Mouse (Mus musculus) cerebellum, adult (tissue): ENCODE measurements around the gene Reck.

Experiments
- ATAC-seq: cut with Nextera tagmentation; 2 replicates; pipeline ENCODE4 v1.9.2; 2017; ENCODE audit warnings: mild to moderate bottlenecking, moderate library complexity, mixed read lengths; ENCODE audit not compliant: insufficient number of reproducible peaks, low FRiP score, low TSS enrichment

Gene Reck

GRCm38 (mm10) chr4:43899197-43899596 lies 23.9 kb downstream of the Reck start:
- no peak for ATAC-seq

- ATAC-seq, result no peak
These were observed 28.4 kb downstream of the Reck start for GRCm38 (mm10) chr4:43903690-43904089.

- ATAC-seq, result no peak
These were observed 31.1 kb downstream of the Reck start for GRCm38 (mm10) chr4:43906443-43906842.

- ATAC-seq, result no peak
These were observed 42.9 kb downstream of the Reck start for GRCm38 (mm10) chr4:43918221-43918620.

GRCm38 (mm10) chr4:43920602-43921001 lies 45.3 kb downstream of the Reck start:
- ATAC-seq, result no peak

GRCm38 (mm10) chr4:43925125-43925524 lies 49.8 kb downstream of the Reck start:
- no peak for ATAC-seq

- ATAC-seq, result peak; percentile 61
These were observed 50.4 kb downstream of the Reck start for GRCm38 (mm10) chr4:43925779-43926178.

- no peak for ATAC-seq
These were observed 52.5 kb downstream of the Reck start for GRCm38 (mm10) chr4:43927826-43928225.

GRCm38 (mm10) chr4:43931877-43932276 lies 56.5 kb downstream of the Reck start:
- no peak for ATAC-seq

GRCm38 (mm10) chr4:43936186-43936585 lies 60.9 kb downstream of the Reck start:
- no peak for ATAC-seq

GRCm38 (mm10) chr4:43936749-43937674 lies 61.7 kb downstream of the Reck start:
- ATAC-seq, result no peak

- no peak for ATAC-seq
These were observed 66.0 kb downstream of the Reck start for GRCm38 (mm10) chr4:43941315-43941714.

GRCm38 (mm10) chr4:43942421-43942820 lies 67.1 kb downstream of the Reck start:
- no peak for ATAC-seq

- ATAC-seq, result no peak
These were observed 72.2 kb downstream of the Reck start for GRCm38 (mm10) chr4:43947571-43947970.

GRCm38 (mm10) chr4:43957292-43957845 lies 82.0 kb downstream of the Reck start, which contains the start of gene Glipr2:
Gene Glipr2, plus strand, starts transcription at chr4:43957401.
- ATAC-seq, result no peak

- ATAC-seq, result no peak
These were observed 82.6 kb downstream of the Reck start for GRCm38 (mm10) chr4:43957846-43958461.

GRCm38 (mm10) chr4:43959523-43960179 lies 84.3 kb downstream of the Reck start:
- no peak for ATAC-seq

- no peak for ATAC-seq
These were observed 84.9 kb downstream of the Reck start for GRCm38 (mm10) chr4:43960207-43960606.

GRCm38 (mm10) chr4:43964326-43964833 lies 89.0 kb downstream of the Reck start:
- no peak for ATAC-seq

GRCm38 (mm10) chr4:43964951-43965684 lies 89.8 kb downstream of the Reck start:
- no peak for ATAC-seq
